8 mouse cellular contexts compared by ENCODE assay signal in the genomic region with DNA sequence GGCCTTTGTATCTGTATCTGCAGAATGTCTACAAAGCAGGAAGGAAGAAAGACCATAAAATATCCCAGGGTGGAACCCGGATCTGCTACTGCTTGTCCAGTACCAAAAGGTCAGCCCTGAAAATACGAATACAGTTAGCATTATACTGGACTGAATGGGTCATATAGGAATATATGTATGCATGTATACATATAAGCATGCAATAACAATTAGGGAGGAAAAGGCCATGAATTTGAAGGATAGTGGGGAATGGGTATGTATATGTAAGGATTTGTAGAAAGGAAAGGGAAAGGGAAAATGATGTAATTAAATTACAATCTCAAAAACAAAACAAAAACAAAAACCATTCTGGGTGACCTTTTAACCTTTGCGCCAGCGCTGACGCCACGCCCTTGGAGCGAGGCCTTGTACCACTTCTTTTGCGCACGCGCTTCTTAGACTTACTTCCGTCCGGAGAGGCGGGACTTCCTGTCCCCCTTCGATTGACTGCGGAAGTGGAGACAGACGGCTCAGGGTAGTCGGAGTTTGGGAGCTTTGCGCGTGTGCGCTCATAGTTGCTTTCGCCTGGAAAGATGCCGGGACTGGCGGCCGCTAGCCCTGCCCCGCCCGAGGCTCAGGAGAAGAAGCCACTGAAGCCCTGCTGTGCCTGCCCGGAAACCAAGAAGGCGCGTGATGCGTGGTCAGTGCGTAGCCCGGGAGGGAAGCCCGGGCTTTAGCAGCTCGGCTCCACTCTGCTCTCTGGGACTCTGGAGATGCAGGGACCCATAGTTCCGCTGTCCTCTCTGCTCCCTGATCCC. TPM values are rescaled to one million over a fixed set of nuclear protein-coding genes. Genes with fewer than 3 reads are reported as not detected.
DNase-seq lines count a peak whose midpoint lies in the region; ATAC-seq and TF ChIP-seq lines count a peak whose summit lies in the region.

A gene (plus strand): TSS at position 463 of the 797 bp plus-strand sequence.
A gene (plus strand): TSS at position 512 of the 797 bp plus-strand sequence.

- no peak for TF ChIP-seq EP300 in MEL (IDR thresholded peaks at IDR 0.05; ENCODE audit: low read depth in 1 of 2, low read length in 2 of 2)

- H3K27me3 ChIP-seq in MEL (ENCODE audit: control insufficient read depth in 1 of 2, insufficient read depth in 2 of 2, low read length in 2 of 2), result no peaks in the 10 kb centered on the region
- H3K27me3 ChIP-seq in cerebellum, adult 2 months (ENCODE audit: control insufficient read depth, insufficient read depth, low read length), result no peaks in the 10 kb centered on the region
- no peaks in the 10 kb centered on the region for H3K27me3 ChIP-seq in forebrain, postnatal 0 days (ENCODE audit: insufficient read depth, low read length)
- H3K27me3 ChIP-seq in lung, embryonic 15.5 days, result no peaks in the 10 kb centered on the region

- WGBS in cerebellum, adult 2 months, result 4% methylated on average over 35 of the region's 35 CpGs
- 4% methylated on average over 35 of the region's 35 CpGs for WGBS in forebrain, postnatal 0 days
- WGBS in lung, embryonic 15.5 days, result 3% methylated on average over 35 of the region's 35 CpGs

- H3K79me2 ChIP-seq in MEL (ENCODE audit: control insufficient read depth, insufficient read depth, low read length, poor library complexity), result peaks cover 36% of the 10 kb centered on the region

- no peaks in the 10 kb centered on the region for H3K9me3 ChIP-seq in MEL (replicated peaks; ENCODE audit: insufficient read depth, low read length)
- no peaks in the 10 kb centered on the region for H3K9me3 ChIP-seq in forebrain, postnatal 0 days (ENCODE audit: low read length)
- no peaks in the 10 kb centered on the region for H3K9me3 ChIP-seq in lung, embryonic 15.5 days

- peaks cover 11 to 39% of the 10 kb centered on the region in 2 experiments for H3K36me3 ChIP-seq in MEL (ENCODE audit: control insufficient read depth in 1 of 2, insufficient read depth in 2 of 2, low read length in 2 of 2)
- H3K36me3 ChIP-seq in forebrain, postnatal 0 days (ENCODE audit: insufficient read depth), result peaks cover 13% of the 10 kb centered on the region
- peaks cover 12% of the 10 kb centered on the region; the same call in 1 of the 2 replicates for H3K36me3 ChIP-seq in lung, embryonic 15.5 days

- peaks cover 14 to 18% of the 10 kb centered on the region in 2 experiments for H3K4me1 ChIP-seq in MEL (ENCODE audit: control insufficient read depth in 1 of 2, insufficient read depth in 2 of 2, low read length in 2 of 2)
- no peaks in the 10 kb centered on the region for H3K4me1 ChIP-seq in cerebellum, adult 2 months (ENCODE audit: control insufficient read depth, insufficient read depth, low read length)
- 0 out of 2 replicates have a peak, but pooled peaks cover 8% of the 10 kb centered on the region for H3K4me1 ChIP-seq in forebrain, postnatal 0 days (ENCODE audit: insufficient read depth)
- peaks cover 17% of the 10 kb centered on the region for H3K4me1 ChIP-seq in lung, embryonic 15.5 days

- H3K4me2 ChIP-seq in forebrain, postnatal 0 days (ENCODE audit: low read depth), result peak within 1 kb of the TSS; percentile 83
- peak within 1 kb of the TSS; percentile 62 for H3K4me2 ChIP-seq in lung, embryonic 15.5 days

- H3K4me3 ChIP-seq in MEL (ENCODE audit: control insufficient read depth in 1 of 2, insufficient read depth in 1 of 2, low read depth in 2 of 2, low read length in 2 of 2), result peak within 1 kb of the TSS; percentile 79 to 100
- peak within 1 kb of the TSS; percentile 93 for H3K4me3 ChIP-seq in cerebellum, adult 2 months (replicated peaks; ENCODE audit: insufficient read depth, low read depth, low read length)
- H3K4me3 ChIP-seq in forebrain, postnatal 0 days (ENCODE audit: low read depth, low read length), result peak within 1 kb of the TSS; percentile 85
- peak within 1 kb of the TSS; percentile 79 for H3K4me3 ChIP-seq in lung, embryonic 15.5 days

- TF ChIP-seq RAD21 in MEL (IDR thresholded peaks at IDR 0.05; ENCODE audit: low read depth, low read length), result no peak

- DNase-seq in MEL (ENCODE audit: low read depth, low spot score), result peak; percentile 97
- DNase-seq in cerebellum, adult 2 months, result peak; percentile 95 to 96
- peak; percentile 96 for DNase-seq in forebrain, postnatal 0 days
- DNase-seq in heart, postnatal 4 days, result peak; percentile 94
- DNase-seq in layer of hippocampus, adult 8-10 months (ENCODE audit: low spot score in 2 of 2), result peak; percentile 93
- peak; percentile 89 for DNase-seq in ovary, adult 18-20 months (ENCODE audit: low spot score)
- DNase-seq in thymus, postnatal 0 days (ENCODE audit: low spot score), result peak; percentile 94

- H3K27ac ChIP-seq in MEL (ENCODE audit: control insufficient read depth, low read depth, low read length), result peak within 1 kb of the TSS; percentile 97
- H3K27ac ChIP-seq in cerebellum, adult 2 months (ENCODE audit: insufficient read depth, low read length), result peak within 1 kb of the TSS; percentile 85
- H3K27ac ChIP-seq in forebrain, postnatal 0 days (ENCODE audit: low read depth, low read length), result peak within 1 kb of the TSS; percentile 81
- H3K27ac ChIP-seq in lung, embryonic 15.5 days, result peak within 1 kb of the TSS; percentile 86

- H3K9ac ChIP-seq in MEL (ENCODE audit: control insufficient read depth, low read depth, low read length, poor library complexity, severe bottlenecking), result peak within 1 kb of the TSS; percentile 99
- H3K9ac ChIP-seq in forebrain, postnatal 0 days, result peak within 1 kb of the TSS; percentile 81
- H3K9ac ChIP-seq in lung, embryonic 15.5 days, result peak within 1 kb of the TSS; percentile 84

- no peak for TF ChIP-seq CTCF in MEL (IDR thresholded peaks at IDR 0.05 in 2 of 3, conservative IDR thresholded peaks at IDR 0.05 in 1 of 3; ENCODE audit: control insufficient read depth in 1 of 3, insufficient read depth in 1 of 3, low read depth in 2 of 3, low read length in 3 of 3, poor library complexity in 1 of 3, severe bottlenecking in 1 of 3)
- TF ChIP-seq CTCF in cerebellum, adult 2 months (IDR thresholded peaks at IDR 0.05; ENCODE audit: borderline replicate concordance, insufficient read depth, low read depth, low read length), result no peak
- TF ChIP-seq CTCF in forebrain, postnatal 0 days (IDR thresholded peaks at IDR 0.05; ENCODE audit: low read depth), result no peak

- ATAC-seq in forebrain, postnatal 0 days, result peak; percentile 99
- ATAC-seq in lung, embryonic 15.5 days (ENCODE audit: borderline replicate concordance, extremely low read depth, low FRiP score, low TSS enrichment), result peak; percentile 93

- TF ChIP-seq POLR2A in MEL (IDR thresholded peaks at IDR 0.05; ENCODE audit: control insufficient read depth in 1 of 2, insufficient read depth in 1 of 2, low read depth in 1 of 2, low read length in 2 of 2, poor library complexity in 1 of 2), result peak; percentile 77 to 97
- peak; percentile 79; the same call in 1 of the 2 replicates for TF ChIP-seq POLR2A in cerebellum, adult 2 months (IDR thresholded peaks at IDR 0.05; ENCODE audit: borderline replicate concordance, insufficient read depth, low read length)

TF ChIP-seq in MEL, 35 proteins besides CTCF, POLR2A, EP300 and RAD21 (continues in another document):
- TF ChIP-seq MXI1 (IDR thresholded peaks at IDR 0.05; ENCODE audit: low read depth, low read length), result peak; percentile 85
- peak; percentile 56; the same call in 1 of the 2 replicates for TF ChIP-seq KAT2A (conservative IDR thresholded peaks at IDR 0.05; ENCODE audit: low read depth, low read length)
- TF ChIP-seq CHD2 (IDR thresholded peaks at IDR 0.05; ENCODE audit: low read length), result no peak
- TF ChIP-seq ZNF384 (IDR thresholded peaks at IDR 0.05; ENCODE audit: low read depth, low read length), result peak; percentile 1; the same call in 1 of the 2 replicates
- 0 out of 2 replicates have a peak, but pooled peaks have one; percentile 24 for TF ChIP-seq MAX (IDR thresholded peaks at IDR 0.05; ENCODE audit: low read length)
- peak; percentile 72 for TF ChIP-seq ETS1 (IDR thresholded peaks at IDR 0.05; ENCODE audit: low read depth, low read length)
- TF ChIP-seq SMC3 (IDR thresholded peaks at IDR 0.05; ENCODE audit: low read depth, low read length), result no peak
- peak; percentile 83 for TF ChIP-seq MYC (IDR thresholded peaks at IDR 0.05; ENCODE audit: low read depth, low read length)
- peak; percentile 92 for TF ChIP-seq TBP (IDR thresholded peaks at IDR 0.05; ENCODE audit: low read depth, low read length)
- TF ChIP-seq ELF1 (IDR thresholded peaks at IDR 0.05; ENCODE audit: low read depth, low read length), result peak; percentile 98
- no peak for TF ChIP-seq GATA1 (IDR thresholded peaks at IDR 0.05; ENCODE audit: low read depth, low read length)
- TF ChIP-seq HCFC1 (IDR thresholded peaks at IDR 0.05; ENCODE audit: low read depth, low read length), result peak; percentile 91
- peak; percentile 91 for TF ChIP-seq SIN3A (IDR thresholded peaks at IDR 0.05; ENCODE audit: low read length)
- TF ChIP-seq MYB (IDR thresholded peaks at IDR 0.05; ENCODE audit: low read depth, low read length), result no peak

RNA-seq across cellular contexts. Expression of the first gene that starts in this region (rescaled TPM):
- total RNA-seq in MEL (2012; rRNA removed), result 293 and 295 TPM in 2 replicates
- polyA plus RNA-seq in MEL (2012; ENCODE audit: insufficient read depth in 1 of 2, insufficient read length in 2 of 2, low read depth in 1 of 2, low replicate concordance in 2 of 2, missing spikeins in 1 of 2), result 100 to 1,000 TPM in 1 of 2 experiments, not detected in 1; 269 TPM
- polyA plus RNA-seq in cerebellum, adult 2 months (2012; rRNA removed), result 240 and 256 TPM in 2 replicates
- total RNA-seq in forebrain, postnatal 0 days (2014; rRNA removed), result 12.9 and 51.7 TPM in 2 replicates
- 80.3 and 102 TPM in 2 replicates for polyA plus RNA-seq in forebrain, postnatal 0 days (2015; fragmentation: Nextera tagmentation; extraction: Ambion mirVana)
- 100 to 1,000 TPM; 203 to 222 TPM for total RNA-seq in heart, postnatal 4 days (2021)
- 100 to 1,000 TPM in 2 of 4 experiments, 10 to 100 TPM in 2; 88.2 to 142 (median 116) TPM for total RNA-seq in layer of hippocampus, adult 8-10 months (2022)
- polyA plus RNA-seq in lung, embryonic 15.5 days (2015; fragmentation: Nextera tagmentation; extraction: Ambion mirVana), result 120 and 130 TPM in 2 replicates
- polyA plus RNA-seq in thymus, postnatal 0 days (2015; fragmentation: Nextera tagmentation; extraction: Ambion mirVana), result 322 and 349 TPM in 2 replicates

RNA-seq across cellular contexts. Expression of the second gene that starts in this region (rescaled TPM):
- not detected in 2 replicates for total RNA-seq in MEL (2012; rRNA removed)
- polyA plus RNA-seq in MEL (2012; ENCODE audit: insufficient read depth in 1 of 2, insufficient read length in 2 of 2, low read depth in 1 of 2, low replicate concordance in 2 of 2, missing spikeins in 1 of 2), result not detected
- polyA plus RNA-seq in cerebellum, adult 2 months (2012; rRNA removed), result 0.41 TPM in 1 of 2 replicates, not detected in the other
- not detected in 2 replicates for total RNA-seq in forebrain, postnatal 0 days (2014; rRNA removed)
- polyA plus RNA-seq in forebrain, postnatal 0 days (2015; fragmentation: Nextera tagmentation; extraction: Ambion mirVana), result not detected in 2 replicates
- total RNA-seq in heart, postnatal 4 days (2021), result 1 to 10 TPM; 1.1 to 1.6 TPM
- total RNA-seq in layer of hippocampus, adult 8-10 months (2022), result 1 to 10 TPM in 2 of 4 experiments, not detected in 2; 1.1 to 4.7 TPM
- polyA plus RNA-seq in lung, embryonic 15.5 days (2015; fragmentation: Nextera tagmentation; extraction: Ambion mirVana), result not detected in 2 replicates
- not detected in 2 replicates for polyA plus RNA-seq in thymus, postnatal 0 days (2015; fragmentation: Nextera tagmentation; extraction: Ambion mirVana)

Comparison
In these comparisons a context has a peak if more than half of its experiments do, and no peak if none do; other contexts are left out.
1. Peak in every context shown above with its lines: DNase-seq, ATAC-seq, H3K4me3 ChIP-seq and H3K27ac ChIP-seq.